Mouse (Mus musculus) spleen, postnatal 36 days (tissue): ENCODE measurements around the gene Cltc.

ENCODE experiments used
- DNase-seq, 2 experiments: peaks; one replicate each; pipeline ENCODE4 v3.0.0; 2022; ENCODE audit warnings: low spot score in 2 of 2, mixed read lengths in 1 of 2

The Cltc gene

GRCm38 (mm10) chr11:86683395-86684125 is 73.8 kb downstream of the Cltc start, which contains the start of the genes Vmp1 and Ptrh2:
TSS of gene Vmp1 (minus strand) at chr11:86683836.
TSS of gene Ptrh2 (plus strand) at chr11:86683985.
- peak; percentile 82 to 87 for DNase-seq

GRCm38 (mm10) chr11:86682861-86683260 is 74.5 kb downstream of the Cltc start:
- no peak for DNase-seq

- DNase-seq, result no peak
Measured at GRCm38 (mm10) chr11:86681423-86681822, 75.9 kb downstream of the Cltc start.

- DNase-seq, result no peak
Measured at GRCm38 (mm10) chr11:86680729-86681128, 76.6 kb downstream of the Cltc start.

- no peak for DNase-seq
Measured at GRCm38 (mm10) chr11:86678957-86679356, 78.4 kb downstream of the Cltc start.

- DNase-seq, result no peak
Measured at GRCm38 (mm10) chr11:86675520-86675919, 81.8 kb downstream of the Cltc start.

GRCm38 (mm10) chr11:86672772-86673171 is 84.6 kb downstream of the Cltc start:
- no peak for DNase-seq

- DNase-seq, result no peak
Measured at GRCm38 (mm10) chr11:86671041-86671675, 86.2 kb downstream of the Cltc start.

- DNase-seq, result no peak
Measured at GRCm38 (mm10) chr11:86668169-86668568, 89.2 kb downstream of the Cltc start.

- DNase-seq, result no peak
Measured at GRCm38 (mm10) chr11:86667553-86667952, 89.8 kb downstream of the Cltc start.

- DNase-seq, result no peak
Measured at GRCm38 (mm10) chr11:86664406-86664805, 93.0 kb downstream of the Cltc start.

- DNase-seq, result no peak
Measured at GRCm38 (mm10) chr11:86663977-86664376, 93.4 kb downstream of the Cltc start.

- DNase-seq, result peak; percentile 31 to 54
Measured at GRCm38 (mm10) chr11:86662986-86663895, 94.1 kb downstream of the Cltc start.

GRCm38 (mm10) chr11:86657863-86658262 is 99.5 kb downstream of the Cltc start:
- DNase-seq, result no peak

GRCm38 (mm10) chr11:86656849-86657567 is 100.4 kb downstream of the Cltc start:
- DNase-seq, result no peak

GRCm38 (mm10) chr11:86655671-86656070 is 101.7 kb downstream of the Cltc start:
- DNase-seq, result no peak

GRCm38 (mm10) chr11:86654096-86654495 is 103.3 kb downstream of the Cltc start:
- DNase-seq, result no peak

GRCm38 (mm10) chr11:86653446-86653845 is 103.9 kb downstream of the Cltc start:
- peak; percentile 41 to 63 for DNase-seq

- peak in 1 of 2 experiments; percentile 16 for DNase-seq
Measured at GRCm38 (mm10) chr11:86652578-86652979, 104.8 kb downstream of the Cltc start.

- DNase-seq, result no peak
Measured at GRCm38 (mm10) chr11:86650676-86651075, 106.7 kb downstream of the Cltc start.

- DNase-seq, result no peak
Measured at GRCm38 (mm10) chr11:86649542-86649941, 107.8 kb downstream of the Cltc start.
